Mouse (Mus musculus): ENCODE results near the gene Gm10282.

Gm10282 gene

DNA sequence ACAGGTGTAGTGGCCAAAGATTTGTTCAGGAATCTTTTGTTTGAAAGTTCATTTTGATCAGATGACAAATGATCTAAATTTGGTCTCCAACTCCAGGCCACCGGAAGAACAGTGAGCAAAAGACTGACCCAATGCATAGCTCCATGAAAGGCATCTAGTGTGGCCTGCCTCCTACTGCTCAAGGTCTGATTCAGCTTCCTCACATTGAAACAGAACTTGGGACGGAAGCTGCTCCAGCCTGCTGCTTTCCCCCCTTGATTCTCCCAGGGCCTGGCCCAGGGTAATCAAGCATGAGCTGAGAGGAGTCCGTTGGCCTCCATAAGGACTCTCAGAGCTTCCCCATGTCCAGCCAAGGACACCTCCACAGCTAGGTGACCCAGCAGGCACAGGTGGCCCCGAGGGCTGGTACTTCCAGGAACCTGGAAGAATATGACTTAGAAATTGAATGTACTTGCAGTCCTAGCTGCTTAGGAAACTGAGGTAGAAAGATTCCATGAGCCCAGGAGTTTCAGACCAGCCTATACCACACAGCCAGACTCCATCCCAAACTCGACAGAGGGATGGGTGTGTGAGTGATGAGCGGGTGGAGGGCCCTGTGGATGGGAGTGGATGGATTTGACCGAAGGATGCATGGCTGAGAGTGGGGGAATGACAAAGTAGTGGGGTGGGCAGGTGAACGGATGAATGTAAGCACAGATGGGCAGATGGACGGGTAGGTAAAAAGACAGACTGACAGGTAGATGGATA, 4.2 kb downstream of the Gm10282 start:
- DNase-seq (ENCODE audit: extremely low read depth, low read depth, low spot score), result no peak

GRCm38 (mm10) chr8:72298928-72299327, 6.1 kb downstream of the Gm10282 start:
- DNase-seq (ENCODE audit: extremely low read depth, low read depth, low spot score), result no peak

DNA sequence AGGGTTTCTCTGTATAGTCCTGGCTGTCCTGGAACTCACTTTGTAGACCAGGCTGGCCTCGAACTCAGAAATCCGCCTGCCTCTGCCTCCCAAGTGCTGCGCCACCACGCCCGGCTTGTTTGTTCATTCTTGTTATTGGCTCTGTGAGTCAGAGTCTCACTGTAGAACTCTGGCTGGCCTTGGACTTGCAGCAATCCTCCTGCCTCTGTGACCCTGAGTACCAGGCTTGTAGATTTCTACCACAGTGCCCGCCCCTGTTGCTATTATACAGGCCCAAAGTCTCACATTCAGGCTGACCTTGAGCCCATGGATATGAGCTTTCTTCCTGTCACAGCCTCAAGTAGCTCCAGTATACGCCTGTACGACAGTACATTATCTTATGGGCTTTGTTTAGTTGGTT, 8.5 kb downstream of the Gm10282 start:
- no peak for DNase-seq (ENCODE audit: extremely low read depth, low read depth, low spot score)

GRCm38 (mm10) chr8:72295679-72296078, 9.4 kb downstream of the Gm10282 start:
- no peak for DNase-seq (ENCODE audit: extremely low read depth, low read depth, low spot score)

- DNase-seq (ENCODE audit: extremely low read depth, low read depth, low spot score), result no peak
Observed at GRCm38 (mm10) chr8:72295125-72295524, 9.9 kb downstream of the Gm10282 start.

DNA sequence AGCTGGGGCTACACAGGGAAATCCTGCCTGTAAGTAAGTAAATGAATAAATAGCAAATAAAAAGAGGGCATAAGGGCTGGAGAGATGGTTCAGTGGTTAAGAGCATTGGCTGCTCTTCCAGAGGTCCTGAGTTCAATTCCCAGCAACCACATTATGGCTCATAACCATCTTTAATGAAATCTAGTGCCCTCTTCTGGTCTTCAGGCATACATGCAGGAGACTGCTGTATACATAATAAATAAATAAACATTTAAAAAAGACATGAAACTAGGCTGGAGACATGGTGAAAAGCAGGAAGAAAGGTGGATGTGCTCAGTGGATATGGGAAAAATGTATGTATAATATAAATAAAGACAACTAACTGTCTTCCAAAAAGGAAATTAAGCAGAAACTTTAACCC, 11.8 kb downstream of the Gm10282 start:
- no peak for DNase-seq (ENCODE audit: extremely low read depth, low read depth, low spot score)

GRCm38 (mm10) chr8:72291104-72291503, 14.0 kb downstream of the Gm10282 start:
- no peak for DNase-seq (ENCODE audit: extremely low read depth, low read depth, low spot score)

- DNase-seq (ENCODE audit: extremely low read depth, low read depth, low spot score), result no peak
Observed at GRCm38 (mm10) chr8:72289051-72289450, 16.0 kb downstream of the Gm10282 start.

DNA sequence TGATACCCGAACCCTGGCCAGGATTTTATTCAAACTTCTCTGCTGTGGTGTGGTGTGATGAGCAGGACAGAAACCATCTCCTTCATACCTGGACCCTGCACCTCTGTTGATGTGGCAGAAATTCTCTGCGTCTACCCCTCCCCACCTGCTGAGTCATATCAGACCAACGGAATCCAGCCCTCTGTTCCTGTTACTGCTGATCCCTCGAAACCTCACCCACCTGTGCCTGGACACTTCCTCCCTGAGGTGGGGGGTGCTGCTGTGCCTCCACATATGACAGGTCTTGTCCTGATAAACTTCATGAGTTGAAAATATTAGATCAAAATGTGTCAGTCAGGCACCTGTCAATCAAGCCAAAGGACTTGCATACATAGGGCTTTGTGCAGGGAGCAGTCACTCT, 19.8 kb downstream of the Gm10282 start:
- no peak for DNase-seq (ENCODE audit: extremely low read depth, low read depth, low spot score)

GRCm38 (mm10) chr8:72281634-72282033, 23.4 kb downstream of the Gm10282 start:
- no peak for DNase-seq (ENCODE audit: extremely low read depth, low read depth, low spot score)

DNA sequence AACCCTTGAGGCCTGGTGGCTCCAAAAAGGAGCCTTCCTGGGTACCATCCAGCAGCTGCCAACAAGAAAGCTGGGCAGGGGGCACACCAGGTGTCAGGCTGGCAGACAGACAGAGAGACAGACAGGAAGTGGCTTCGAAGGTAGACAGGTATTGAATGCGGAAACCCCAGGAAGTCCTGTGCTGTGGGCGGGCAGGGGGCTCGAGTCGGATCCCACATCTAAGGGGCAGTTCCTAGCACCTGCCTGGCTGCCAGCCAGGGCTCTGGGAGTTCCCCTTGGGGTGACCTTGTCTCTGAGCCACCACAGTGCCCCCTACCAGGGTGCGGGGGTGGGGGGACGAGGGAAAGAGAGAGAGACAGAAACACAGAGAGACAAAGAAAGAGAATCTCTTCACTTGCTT, 25.9 kb downstream of the Gm10282 start:
- no peak for DNase-seq (ENCODE audit: extremely low read depth, low read depth, low spot score)

DNA sequence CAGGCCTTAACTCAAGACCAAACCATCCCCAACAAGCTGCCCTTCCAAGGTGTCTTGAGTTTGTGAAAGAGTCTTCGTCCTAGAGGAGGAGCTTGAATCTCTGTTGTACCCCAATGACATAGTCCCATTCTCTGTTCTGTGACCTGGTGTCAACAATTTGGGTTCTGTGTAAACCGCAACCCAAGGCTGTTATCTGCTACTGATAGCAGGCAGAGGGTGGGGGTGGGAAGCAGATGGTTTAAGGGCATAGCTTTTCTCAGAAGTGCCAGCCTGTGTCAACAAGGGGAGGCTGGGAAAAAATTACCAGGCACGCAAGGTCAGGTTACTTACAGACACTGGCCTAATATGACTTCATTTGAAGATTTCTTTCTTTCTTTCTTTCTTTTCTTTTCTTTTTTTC, 27.8 kb downstream of the Gm10282 start:
- DNase-seq (ENCODE audit: extremely low read depth, low read depth, low spot score), result no peak

DNA sequence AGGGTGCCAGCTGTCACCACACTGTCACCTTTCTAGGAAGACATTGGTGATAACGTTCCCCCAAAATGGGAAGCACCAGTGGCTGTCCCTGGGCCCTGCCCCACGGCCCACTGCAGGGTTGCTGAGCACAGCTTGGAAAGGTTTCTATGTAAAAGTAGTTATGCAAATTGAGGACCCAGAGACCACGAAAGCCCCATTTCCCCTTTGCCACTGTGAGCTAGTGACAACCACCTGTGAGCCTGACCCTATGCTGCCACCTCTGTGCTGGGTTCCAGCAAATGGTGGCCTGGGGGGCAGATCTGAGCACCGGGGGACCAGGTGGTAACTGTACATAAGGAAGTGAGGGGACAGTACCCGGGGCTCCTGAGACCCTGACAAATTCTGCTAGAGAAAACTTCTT, 31.3 kb downstream of the Gm10282 start:
- DNase-seq (ENCODE audit: extremely low read depth, low read depth, low spot score), result no peak

GRCm38 (mm10) chr8:72273111-72273770, 31.8 kb downstream of the Gm10282 start:
- no peak for DNase-seq (ENCODE audit: extremely low read depth, low read depth, low spot score)

DNA sequence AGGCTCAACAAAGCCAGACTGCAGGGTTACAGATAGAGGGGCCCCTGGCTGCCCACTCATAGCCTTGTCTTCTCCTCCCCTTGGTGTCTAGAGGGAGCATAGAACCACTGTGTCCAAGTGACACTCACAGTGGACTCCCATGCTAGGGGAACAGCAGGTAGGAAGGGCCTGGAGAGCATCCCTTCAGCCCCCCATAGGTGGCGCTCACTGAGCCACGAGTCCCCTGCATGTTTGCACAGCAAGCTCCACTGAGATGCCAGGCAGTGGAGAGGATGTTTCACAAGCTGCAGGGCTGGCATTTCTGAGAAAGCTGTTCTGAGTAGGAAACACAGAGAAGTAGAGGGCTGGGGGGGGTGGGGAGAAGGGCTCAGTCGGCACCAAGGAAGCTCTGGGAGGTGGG, 32.7 kb downstream of the Gm10282 start:
- DNase-seq (ENCODE audit: extremely low read depth, low read depth, low spot score), result no peak

DNA sequence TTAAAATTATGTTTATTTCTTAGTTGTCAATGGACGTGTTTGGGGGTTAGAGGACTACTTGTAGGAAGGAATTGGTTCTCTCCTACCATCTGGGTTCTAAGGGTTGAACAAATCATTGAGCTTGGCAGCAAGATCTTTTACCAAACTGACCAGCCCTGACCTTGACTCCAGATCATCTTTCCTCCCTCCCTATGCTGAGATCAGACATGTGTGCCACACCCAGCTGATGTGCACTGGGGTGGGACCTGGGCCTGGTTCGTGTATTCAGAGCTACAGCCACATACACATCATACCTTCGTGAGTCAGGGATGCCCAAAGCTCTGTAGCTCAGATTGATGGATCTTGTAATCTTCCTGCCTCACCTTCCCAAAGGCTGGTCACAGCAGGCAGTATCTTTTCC, 33.4 kb downstream of the Gm10282 start:
- DNase-seq (ENCODE audit: extremely low read depth, low read depth, low spot score), result no peak

DNA sequence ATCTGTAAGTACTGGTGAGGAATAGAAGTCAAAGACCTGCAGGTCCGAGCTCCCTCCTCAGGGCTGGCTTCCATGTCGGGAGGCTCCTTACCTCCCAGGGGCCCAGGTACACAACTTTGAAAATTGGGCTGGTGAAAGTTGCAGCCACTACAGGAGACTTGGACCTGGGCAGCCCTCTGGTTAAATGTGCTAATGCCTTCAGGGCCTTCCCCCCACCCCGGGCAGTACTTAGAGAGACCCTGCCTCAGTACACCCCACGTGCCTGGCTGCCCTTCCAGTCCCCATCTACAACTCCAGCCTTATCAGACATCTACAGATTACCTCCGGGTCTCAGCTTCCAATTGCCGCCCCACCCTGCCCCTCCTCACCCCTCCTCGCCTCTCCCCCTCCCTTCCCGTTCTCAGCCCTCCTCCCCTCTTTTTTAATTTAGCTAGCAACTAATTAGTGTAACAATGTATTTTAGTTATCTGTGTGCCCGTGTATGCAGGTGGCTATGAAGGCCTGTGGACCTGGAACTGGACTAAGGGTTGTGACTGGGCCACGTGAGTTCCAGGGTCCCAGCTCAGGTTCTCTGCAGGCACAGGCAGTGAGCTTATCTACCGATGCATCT, 33.9 kb downstream of the Gm10282 start:
- DNase-seq (ENCODE audit: extremely low read depth, low read depth, low spot score), result no peak

GRCm38 (mm10) chr8:72270606-72271005, 34.5 kb downstream of the Gm10282 start:
- no peak for DNase-seq (ENCODE audit: extremely low read depth, low read depth, low spot score)

DNA sequence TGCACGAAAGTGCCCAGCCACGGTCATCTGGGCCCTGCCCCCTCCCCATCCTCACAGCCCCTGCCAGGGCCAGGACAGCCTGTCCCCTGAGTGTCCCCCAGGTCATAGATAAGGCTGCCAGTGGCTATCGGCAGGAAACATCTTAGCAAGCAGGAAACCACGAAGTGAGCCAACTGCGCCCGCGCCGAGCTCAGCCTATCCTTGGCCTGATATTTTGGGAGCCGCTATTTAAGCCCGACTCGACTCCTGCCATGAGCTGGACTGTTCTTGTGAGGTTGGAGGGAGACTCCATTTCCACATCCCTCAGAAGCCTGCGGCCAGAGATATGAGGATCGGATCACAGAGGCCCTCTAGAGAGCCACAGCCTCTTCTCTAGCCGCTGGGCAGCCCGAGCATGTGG, 36.7 kb downstream of the Gm10282 start:
- no peak for DNase-seq (ENCODE audit: extremely low read depth, low read depth, low spot score)

GRCm38 (mm10) chr8:72267106-72267505, 38.0 kb downstream of the Gm10282 start:
- DNase-seq (ENCODE audit: extremely low read depth, low read depth, low spot score), result no peak

DNA sequence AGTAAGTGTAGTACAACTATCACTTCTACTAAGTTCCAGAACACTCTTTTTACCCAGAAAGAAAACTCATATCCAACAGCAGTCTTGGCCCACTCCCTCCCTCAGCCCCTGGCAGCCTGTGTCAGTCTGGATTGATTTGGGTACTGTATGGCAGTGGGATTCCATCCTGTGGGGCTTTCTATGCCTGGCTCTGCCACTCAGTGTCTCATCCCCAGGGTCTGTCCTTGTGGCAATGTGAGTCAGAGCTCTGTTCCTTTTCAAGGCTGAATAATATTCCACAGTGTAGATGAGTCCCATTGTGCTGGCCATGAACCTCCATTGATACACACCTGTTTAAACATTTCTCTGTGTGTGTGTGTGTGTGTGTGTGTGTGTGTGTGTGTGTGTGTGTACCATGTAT, 38.4 kb downstream of the Gm10282 start:
- no peak for DNase-seq (ENCODE audit: extremely low read depth, low read depth, low spot score)

- no peak for DNase-seq (ENCODE audit: extremely low read depth, low read depth, low spot score)
Observed at GRCm38 (mm10) chr8:72265342-72265741, 39.7 kb downstream of the Gm10282 start.

All from fat pad, adult 2 months (tissue).